Mouse (Mus musculus): ENCODE data around the gene Gpatch8.

- TF ChIP-seq GATA1 (IDR thresholded peaks at IDR 0.05; ENCODE audit: borderline replicate concordance, low read length) (no peak), FLI1 (IDR thresholded peaks at IDR 0.05; ENCODE audit: low read length) (no peak)
Measured at GRCm38 (mm10) chr11:102446581-102447461, 109.4 kb downstream of the Gpatch8 start.
